Mouse (Mus musculus): Measurements from ENCODE around the gene Hoxd9.

DNA sequence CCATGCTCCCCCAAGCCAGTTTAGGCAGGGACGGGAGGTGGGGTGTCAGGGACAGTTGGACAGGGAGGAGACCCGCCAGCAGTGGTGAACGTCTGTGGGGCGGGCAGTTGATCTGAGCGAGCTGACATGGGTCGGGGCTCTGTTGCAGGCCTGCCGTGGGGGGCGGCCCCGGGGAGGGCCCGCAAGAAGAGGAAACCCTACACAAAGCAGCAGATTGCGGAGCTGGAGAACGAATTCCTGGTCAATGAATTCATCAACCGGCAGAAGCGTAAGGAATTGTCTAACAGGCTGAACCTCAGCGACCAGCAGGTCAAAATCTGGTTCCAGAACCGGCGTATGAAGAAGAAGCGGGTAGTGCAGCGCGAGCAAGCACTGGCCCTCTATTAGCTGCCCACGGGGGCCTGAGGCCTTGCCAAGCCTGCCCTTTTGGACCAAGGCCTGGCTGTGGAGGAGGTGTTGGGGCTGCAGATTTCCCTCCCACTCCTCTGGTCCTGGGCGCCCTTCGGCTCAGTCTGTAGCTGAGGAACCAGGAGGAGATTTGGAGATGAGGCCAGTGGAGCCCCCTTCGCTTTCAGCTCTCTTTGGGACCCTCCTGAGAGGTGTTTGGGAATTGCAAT, 21.8 kb upstream of the Hoxd9 start:
- no peak for TF ChIP-seq CTCF (IDR thresholded peaks at IDR 0.05; ENCODE audit: extremely low read depth, insufficient read depth, low read length)
- no peak for TF ChIP-seq POLR2A (IDR thresholded peaks at IDR 0.05; ENCODE audit: extremely low read depth, insufficient read depth, low read length)

Data from cortical plate, adult 2 months (tissue).